Mouse (Mus musculus): ENCODE measurements around the gene Commd2. TPM values are rescaled to one million over a fixed set of nuclear protein-coding genes. Genes with fewer than 3 reads are reported as not detected.

The Commd2 gene
- polyA plus RNA-seq, 1 experiment = 1.2 TPM

DNA sequence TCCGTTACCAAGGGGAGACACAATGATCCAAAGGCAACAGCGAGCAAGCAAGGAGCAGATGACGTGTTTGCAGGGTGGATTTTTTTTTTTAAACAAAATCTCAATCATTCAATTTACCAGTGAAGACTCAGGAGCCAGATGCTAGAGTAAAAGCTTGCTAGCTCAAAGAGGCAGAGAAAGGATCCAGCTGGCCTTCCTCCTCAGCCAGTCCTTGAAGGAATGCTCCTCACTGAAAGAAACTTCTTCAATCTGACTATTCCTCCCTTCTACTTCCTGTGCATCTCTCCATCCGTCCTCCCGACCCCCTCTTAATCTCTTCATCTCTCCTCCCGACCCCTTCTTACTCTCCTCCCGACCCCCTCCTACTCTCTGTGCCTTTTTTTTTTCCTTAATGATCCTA is 54.9 kb downstream of the Commd2 start:
- no peak overlapping the region for H3K4me3 ChIP-seq (replicated peaks)
- TF ChIP-seq GATA1 (IDR thresholded peaks at IDR 0.05; ENCODE audit: low read length) = no peak
- TF ChIP-seq TAL1 (IDR thresholded peaks at IDR 0.05; ENCODE audit: low read length) = no peak
- no peaks in the 10 kb centered on the region for H3K4me1 ChIP-seq (ENCODE audit: control insufficient read depth)
- no peaks in the 10 kb centered on the region for H3K9me3 ChIP-seq (ENCODE audit: control insufficient read depth, low read length)
- no peaks in the 10 kb centered on the region for H3K27me3 ChIP-seq (ENCODE audit: control insufficient read depth)
- no peaks in the 10 kb centered on the region for H3K36me3 ChIP-seq (ENCODE audit: control insufficient read depth)

DNA sequence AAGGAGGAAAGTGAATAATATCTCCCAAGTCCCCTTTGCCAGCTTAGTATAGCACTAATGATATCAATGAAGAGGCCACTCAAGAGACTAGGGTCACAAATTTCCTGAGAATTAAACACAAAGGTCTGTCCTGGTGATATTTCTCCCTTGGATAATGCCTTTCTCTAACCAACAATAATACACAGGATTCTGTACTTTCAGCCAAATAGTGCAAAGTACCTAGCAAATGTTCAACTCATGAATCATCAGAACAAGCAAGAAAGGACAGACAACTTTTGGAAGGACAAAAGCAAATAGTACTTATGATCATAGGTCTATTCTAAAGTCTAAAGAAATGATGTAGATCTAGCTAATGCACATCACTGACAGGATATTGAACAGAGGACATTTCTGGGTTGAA is 56.0 kb downstream of the Commd2 start:
- H3K4me3 ChIP-seq (replicated peaks) = no peak overlapping the region

More for the DNA sequence above, 56.0 kb downstream of the Commd2 start:
- Histone ChIP-seq H3K9me3 (ENCODE audit: control insufficient read depth, low read length) (no peaks in the 10 kb centered on the region), H3K4me1 (ENCODE audit: control insufficient read depth) (no peaks in the 10 kb centered on the region), H3K36me3 (ENCODE audit: control insufficient read depth) (no peaks in the 10 kb centered on the region), H3K27me3 (ENCODE audit: control insufficient read depth) (no peaks in the 10 kb centered on the region)
- TF ChIP-seq TAL1 (IDR thresholded peaks at IDR 0.05; ENCODE audit: low read length) (no peak), GATA1 (IDR thresholded peaks at IDR 0.05; ENCODE audit: low read length) (no peak)

Other genes starting within 250 kb of the Commd2 start
- gene Tm4sf4, start 226.4 kb downstream of the Commd2 start, polyA plus RNA-seq (2012) = not detected in 2 replicates
- not detected in 2 replicates for gene Wwtr1, start 75.8 kb downstream of the Commd2 start, polyA plus RNA-seq (2012)
- 0.05 TPM in 1 of 2 replicates, not detected in the other for gene Ankub1, start 41.1 kb upstream of the Commd2 start, polyA plus RNA-seq (2012)
- gene Rnf13, start 84.3 kb upstream of the Commd2 start, polyA plus RNA-seq (2012) = 0.01 TPM in 1 of 2 replicates, not detected in the other
- 0.05 TPM in 1 of 2 replicates, not detected in the other for gene Pfn2, start 196.4 kb upstream of the Commd2 start, polyA plus RNA-seq (2012)

Measured in erythroblast, embryonic 14.5 days (primary cell).